Mouse (Mus musculus): ENCODE results near the gene Acod1.

The Acod1 gene

DNA sequence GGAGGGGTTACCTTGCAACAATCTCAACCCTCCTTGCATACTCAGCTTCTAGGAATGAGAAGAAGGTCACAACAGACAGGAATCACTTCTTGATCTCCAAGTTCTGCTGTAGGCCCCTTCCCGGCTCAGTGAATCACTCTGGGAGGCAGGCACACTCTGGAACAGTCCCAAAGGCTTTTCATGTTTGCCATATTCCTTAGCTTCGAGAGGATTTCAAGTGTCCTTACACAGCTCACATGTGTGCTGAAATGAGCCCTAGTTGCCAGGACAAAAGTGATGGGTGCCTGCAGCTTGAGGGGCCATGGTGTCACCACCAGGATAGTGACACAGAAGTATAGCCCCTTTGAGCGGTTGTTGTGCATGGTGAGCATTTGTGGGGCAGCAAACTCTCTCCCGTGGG is 26.0 kb downstream of the Acod1 start:
- no peak for DNase-seq (ENCODE audit: low spot score in 2 of 2)

DNA sequence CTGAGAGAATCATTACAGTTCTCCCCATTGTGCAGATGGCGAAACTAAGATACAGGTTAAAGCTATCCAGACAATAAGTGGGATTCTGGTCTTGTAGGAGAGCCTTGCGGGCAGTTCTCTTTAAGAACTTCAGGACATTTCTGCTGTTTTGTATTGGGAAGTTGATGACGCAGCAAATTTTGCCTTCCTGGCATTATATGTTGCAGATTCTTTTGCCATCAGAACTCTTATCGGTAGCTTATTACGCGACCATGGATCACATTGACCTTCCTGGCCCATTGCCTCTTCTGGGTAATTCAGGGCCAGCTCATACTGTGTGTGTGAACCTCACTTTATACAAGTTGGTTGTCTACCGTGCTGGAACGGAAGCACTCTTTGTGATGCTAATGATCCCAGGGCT is 27.0 kb downstream of the Acod1 start:
- DNase-seq (ENCODE audit: low spot score in 2 of 2), result no peak

DNA sequence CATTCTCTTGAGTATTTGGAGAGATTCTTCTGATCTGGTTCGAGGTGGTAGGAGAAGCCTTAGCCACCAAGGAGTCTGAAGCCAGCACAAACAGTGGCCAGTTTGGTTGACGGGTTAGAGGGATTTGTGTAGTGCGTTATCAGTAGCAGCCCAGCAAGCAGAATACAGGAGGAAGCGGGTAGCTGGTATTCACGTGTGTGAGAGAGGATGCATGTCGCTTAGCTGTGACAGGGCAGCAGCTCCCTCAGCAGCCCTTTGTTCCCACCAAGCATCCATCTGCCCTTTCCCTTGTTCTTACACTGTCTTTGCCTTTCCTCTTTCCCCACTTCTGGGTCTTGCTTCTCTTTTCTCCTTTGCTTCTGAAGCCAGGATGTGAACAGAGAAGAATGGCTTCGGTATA is 28.4 kb downstream of the Acod1 start:
- DNase-seq (ENCODE audit: low spot score in 2 of 2), result no peak

- DNase-seq (ENCODE audit: low spot score in 2 of 2), result no peak
These were observed 30.7 kb downstream of the Acod1 start for GRCm38 (mm10) chr14:103077272-103078005.

DNA sequence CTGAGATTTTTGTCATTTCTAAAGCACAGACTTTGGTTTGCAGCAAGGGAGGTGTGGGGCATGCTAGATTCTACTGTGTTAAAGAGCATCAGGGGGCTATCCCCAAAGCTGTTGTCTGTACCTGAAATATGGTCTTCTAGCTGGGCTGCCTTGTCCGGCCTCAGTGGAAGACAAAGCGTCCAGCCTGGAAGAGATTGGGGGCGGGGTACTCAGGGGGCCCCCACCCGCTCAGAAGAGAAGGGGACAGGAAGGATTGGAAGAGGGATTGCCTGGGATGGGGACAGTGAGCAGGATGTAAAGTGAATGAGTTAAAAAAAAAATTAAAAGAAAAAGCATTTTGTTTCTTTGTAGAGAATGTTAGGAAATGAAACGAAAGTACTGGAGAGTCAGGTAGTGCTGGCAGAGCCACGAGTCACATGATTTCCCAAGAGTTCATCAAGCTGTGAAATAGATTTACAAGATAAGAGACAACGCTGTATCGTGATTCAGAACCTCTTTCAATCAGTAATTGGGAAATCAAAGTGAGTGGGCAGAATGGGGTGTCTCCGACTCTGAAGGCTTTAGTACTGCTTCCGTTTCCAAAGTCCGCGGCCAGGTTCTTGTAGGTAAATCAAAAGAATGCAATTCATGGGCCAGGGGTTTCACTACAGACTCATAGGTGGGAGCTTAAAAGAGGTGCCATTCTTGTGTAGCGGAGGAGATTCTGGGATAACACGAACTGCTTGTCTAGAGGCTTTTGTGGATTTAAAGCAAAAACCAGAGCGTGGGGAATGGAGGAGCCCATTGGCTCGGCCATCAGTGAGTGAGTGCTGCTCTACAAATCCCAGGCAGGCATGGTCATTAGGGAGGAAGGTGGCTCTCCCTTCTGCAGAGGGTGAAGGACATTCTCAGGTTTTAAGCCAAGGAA is 31.5 kb downstream of the Acod1 start:
- DNase-seq (ENCODE audit: low spot score in 2 of 2), result no peak

DNA sequence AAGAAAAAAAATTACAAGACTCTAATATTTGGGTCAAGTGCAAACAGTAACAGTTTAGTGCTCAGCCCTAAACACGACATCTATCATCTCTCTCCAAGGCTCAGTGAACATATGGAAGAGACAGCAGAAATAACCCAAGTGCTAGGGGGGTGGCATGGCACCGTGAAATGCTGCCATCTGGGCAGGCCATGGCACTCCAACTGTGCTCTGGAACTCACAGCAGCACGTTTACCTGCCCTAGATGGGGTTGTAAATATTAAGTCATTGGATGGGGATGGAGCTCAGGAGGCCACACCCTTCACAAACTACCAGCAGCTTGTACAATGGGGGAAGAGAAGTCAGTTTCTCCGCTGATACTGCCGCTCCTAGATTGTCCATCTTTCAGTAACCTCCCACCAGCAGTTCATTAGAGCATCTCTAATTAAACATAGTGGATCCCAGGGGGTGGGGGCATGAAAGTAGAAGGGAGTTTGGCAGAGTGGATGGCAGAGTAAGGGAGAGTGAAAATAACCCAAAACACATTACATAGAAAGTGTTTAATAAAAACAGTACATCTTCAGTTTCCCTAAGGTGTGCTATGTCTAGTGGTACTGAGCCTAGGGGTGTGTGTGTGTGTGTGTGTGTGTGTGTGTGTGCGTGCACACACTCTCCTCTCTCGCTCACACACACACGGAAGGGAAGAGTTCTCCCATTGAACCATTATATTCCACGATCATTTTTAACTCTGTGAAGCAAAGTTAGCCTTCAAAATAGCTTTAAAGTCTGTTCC is 32.6 kb downstream of the Acod1 start:
- DNase-seq (ENCODE audit: low spot score in 2 of 2), result no peak

DNA sequence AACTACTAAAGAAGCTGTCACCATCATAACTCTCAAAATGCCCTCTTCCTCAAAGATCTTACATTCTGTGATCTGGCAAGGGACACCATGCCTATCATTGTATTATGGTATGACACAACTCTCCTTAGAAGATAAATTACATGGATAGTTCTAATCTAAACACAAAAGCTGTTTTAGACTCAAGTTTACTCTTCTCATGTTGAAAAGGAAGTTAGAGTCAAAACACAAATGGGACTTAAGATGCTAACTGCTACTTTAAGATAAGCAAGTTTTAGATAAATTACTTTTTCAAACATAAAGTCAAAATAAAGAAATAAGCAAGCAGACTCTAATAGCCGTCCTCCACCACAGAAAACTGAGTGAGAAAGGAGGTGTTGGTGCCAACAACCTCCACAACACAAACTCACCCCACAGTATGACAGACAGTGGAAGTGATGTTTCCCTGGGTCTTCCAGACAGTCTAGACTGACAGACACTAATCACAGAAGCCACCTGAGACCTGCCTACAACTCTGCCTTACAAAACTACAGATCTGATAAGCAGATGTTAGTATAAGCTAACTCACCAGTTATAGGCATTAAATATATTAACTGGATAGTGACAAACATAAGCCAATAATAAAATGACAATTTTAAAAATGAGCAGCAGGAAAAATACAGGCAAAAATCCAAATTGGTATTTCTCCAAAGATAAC is 39.2 kb downstream of the Acod1 start:
- no peak for DNase-seq (ENCODE audit: low spot score in 2 of 2)

- DNase-seq (ENCODE audit: low spot score in 2 of 2), result no peak
These were observed 40.0 kb downstream of the Acod1 start for GRCm38 (mm10) chr14:103086671-103087324.

GRCm38 (mm10) chr14:103087846-103088245 is 41.1 kb downstream of the Acod1 start:
- no peak for DNase-seq (ENCODE audit: low spot score in 2 of 2)

DNA sequence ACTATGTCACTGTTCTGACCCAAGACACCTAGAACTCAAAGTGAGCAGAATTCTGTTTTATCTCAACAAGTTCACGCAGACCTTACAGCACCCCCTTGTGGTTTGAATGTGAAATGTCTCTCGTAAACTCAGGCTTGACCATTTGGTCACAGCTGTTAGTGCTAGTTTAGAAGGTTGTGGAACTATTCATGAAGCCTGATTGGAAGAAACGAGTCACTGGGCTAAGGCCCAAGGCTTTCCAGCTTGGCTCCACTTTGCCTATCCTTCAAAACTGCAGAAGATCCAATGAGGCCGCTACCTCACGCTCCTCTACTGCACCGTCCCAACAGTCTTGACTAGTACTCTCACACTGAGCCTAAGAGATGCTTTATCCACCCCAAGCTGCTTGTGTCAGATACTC is 41.8 kb downstream of the Acod1 start:
- DNase-seq (ENCODE audit: low spot score in 2 of 2), result peak in 1 of 2 experiments; percentile 43

DNA sequence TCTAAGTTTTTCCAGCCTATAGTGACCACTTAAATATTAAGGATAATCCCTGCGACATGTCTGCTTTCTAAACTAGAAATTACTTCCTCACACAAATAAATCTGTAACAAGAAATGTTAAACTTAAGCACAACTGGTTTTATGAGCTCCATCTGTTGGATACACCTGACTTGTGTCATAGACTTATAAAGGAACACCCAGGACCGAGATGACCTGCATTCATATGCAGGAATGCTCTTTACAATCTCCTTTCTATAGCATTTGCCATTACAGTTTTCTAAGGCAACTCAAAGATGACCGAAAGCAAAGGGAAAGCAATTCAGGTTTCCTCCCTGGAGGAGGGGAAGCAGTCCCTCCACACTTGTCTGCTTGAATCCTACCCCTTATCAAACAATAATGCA is 46.5 kb downstream of the Acod1 start:
- DNase-seq (ENCODE audit: low spot score in 2 of 2), result no peak

- no peak for DNase-seq (ENCODE audit: low spot score in 2 of 2)
These were observed 46.9 kb downstream of the Acod1 start for GRCm38 (mm10) chr14:103093670-103094069.

- no peak for DNase-seq (ENCODE audit: low spot score in 2 of 2)
These were observed 48.3 kb downstream of the Acod1 start for GRCm38 (mm10) chr14:103095036-103095435.

DNA sequence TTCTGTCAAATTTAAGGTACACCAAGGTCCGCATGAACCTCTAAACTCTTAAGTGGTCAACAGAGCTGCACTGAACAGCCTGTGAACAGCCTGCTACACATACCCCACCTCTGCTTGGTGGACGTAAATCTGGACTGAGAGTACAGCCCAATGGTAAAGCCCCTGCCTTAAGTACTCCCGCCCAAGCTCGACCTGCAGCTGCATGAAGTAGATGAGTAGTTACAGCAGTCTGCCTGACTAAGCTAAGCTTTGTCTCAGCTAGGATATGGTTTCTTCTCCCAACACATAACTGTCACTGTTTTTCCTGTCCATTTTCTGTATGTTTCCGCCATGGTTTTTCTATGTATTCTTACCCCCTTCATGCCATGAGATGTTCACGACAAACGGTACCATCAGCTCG is 49.0 kb downstream of the Acod1 start:
- no peak for DNase-seq (ENCODE audit: low spot score in 2 of 2)

DNA sequence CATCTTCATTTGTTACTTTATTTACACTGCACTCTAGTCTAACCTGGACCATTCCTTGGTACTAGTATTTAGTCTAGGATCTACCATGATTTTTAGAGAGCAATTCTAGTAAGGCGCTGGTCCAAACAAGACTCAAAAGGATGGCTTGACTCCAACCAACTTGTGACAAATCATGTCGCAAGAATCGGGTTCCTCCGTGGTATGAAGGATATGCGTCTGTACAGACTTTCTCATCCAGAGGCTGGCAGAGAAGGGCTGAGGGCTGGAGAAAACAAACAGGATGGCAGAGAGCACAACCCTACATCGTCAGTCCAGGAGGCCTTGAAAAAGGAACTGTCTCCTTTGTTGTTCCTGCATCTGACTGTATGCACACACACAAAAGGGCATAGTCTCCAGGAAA is 49.8 kb downstream of the Acod1 start:
- no peak for DNase-seq (ENCODE audit: low spot score in 2 of 2)

DNA sequence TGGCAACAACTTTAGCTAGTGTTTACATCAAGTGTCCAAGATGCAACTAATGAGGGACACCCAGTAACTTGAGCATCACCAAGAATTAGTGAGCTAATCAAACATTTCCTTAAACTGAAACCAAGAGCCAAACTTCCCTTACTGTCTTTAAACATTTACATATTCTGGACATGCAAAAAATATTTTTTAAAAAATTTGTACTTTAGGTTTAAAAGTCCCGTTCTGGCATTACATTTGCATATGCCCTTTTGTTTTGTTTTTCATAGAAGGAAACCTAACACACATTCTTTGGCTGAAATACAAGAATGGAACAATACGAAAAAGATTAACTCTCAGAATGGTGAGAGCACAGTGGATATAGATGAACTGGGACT is 51.4 kb downstream of the Acod1 start:
- no peak for DNase-seq (ENCODE audit: low spot score in 2 of 2)

DNA sequence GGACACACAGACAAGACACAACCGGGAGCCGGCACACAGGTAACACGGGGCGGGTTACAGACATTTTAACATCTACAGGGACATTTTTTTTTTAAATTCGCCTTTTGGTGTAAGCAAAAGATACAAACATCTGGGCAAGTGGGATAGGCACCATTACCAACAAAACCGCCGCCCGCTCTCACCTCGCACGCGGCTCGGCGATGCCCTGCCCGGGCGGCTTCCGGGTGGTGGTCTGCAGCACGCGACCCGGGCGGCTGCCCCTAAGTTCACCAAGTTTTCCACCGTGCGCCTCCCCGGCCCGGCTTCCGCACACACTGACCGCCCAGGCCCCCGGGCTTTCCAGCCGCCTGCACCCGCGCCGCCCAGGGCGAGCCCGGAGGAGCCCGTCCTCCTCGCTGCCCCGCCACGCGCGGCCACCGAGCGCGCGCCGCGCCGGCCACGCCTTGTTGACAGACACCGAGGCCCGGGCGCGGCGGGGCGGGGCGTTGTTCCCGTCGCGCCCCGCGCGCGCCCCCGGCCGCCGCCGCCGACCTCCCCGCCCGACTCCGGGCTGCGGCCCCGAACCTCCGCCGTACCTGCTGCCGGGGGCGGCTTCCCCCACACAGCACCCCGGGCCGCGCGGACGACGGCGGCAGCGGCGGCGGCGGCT is 51.9 kb downstream of the Acod1 start:
- peak; percentile 84 to 86 for DNase-seq (ENCODE audit: low spot score in 2 of 2)

DNA sequence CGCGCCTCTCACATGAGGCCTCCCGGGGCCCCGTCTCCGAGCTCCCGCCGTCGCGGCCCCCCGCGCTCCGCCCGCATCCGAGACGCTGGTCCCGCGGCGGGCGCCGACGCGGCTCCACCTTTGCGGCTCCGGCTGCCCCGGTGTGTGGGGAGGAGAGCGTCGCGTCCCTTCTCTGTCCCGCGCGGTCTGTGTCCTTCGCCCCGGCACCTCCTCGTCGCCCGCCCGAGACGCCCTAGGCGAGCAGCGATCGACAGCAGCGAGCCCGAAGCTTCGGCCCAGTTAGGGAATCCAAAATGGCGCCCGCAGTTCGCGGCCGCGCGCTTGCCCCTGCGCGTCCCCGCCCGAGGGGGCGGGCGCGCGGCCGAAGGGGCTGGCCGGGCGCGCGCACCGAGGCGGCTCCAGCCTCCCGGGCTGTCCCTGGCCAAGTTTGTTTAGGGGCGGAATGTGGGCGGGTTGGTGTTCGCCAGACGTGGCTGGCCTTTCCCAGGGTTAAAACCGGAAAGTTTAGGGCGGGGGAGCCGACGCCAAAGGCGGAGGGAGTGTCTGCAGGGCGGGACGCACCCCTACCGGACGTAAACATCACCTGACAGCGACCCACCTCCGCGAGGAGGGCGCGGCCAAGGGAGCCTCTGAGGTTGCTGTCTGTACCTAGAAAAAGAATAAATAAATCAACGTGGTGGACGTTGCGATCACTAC is 52.6 kb downstream of the Acod1 start, which contains the start of gene Fbxl3:
Gene Fbxl3, minus strand, starts transcription at position 329 of the 696 bp plus-strand sequence.
- peak; percentile 90 to 91 for DNase-seq (ENCODE audit: low spot score in 2 of 2)

- no peak for DNase-seq (ENCODE audit: low spot score in 2 of 2)
These were observed 53.5 kb downstream of the Acod1 start for GRCm38 (mm10) chr14:103100296-103100695.

DNA sequence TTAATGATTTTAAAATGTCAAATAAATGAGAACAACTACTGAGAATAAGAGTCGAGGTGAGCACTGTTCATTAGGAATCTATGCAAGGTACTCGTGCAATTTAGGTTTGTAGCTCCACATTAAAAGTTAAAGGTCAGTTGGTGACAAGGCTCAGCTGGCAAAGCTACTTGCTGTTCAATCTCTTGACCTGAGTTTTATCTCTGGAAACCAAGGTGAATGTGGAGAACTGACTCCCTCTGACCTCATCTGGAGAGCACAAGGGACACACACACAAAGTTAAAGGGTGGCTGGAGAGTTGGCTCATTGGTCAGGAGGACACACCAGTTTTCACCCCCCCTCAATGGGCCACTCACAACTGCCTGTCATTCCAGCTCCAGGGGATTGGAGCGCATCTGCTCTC is 54.4 kb downstream of the Acod1 start:
- DNase-seq (ENCODE audit: low spot score in 2 of 2), result no peak
